Mouse (Mus musculus) T-helper 1 cell (primary cell): ENCODE measurements around the gene Xlr3a.
"Not testable (repeated sequence)": the region's sequence is repeated elsewhere in the genome, so short reads cannot be mapped to it uniquely, and the experiment has no call there.

Experiments used
- in situ Hi-C: fragments of 300-600 bp; cut with MboI, MseI; formaldehyde crosslinking; loops from one replicate; pipeline ENCODE4 v1.15.1; 2025; ENCODE audit warnings: high pct_unique_total_duplicates

Gene Xlr3a

DNA sequence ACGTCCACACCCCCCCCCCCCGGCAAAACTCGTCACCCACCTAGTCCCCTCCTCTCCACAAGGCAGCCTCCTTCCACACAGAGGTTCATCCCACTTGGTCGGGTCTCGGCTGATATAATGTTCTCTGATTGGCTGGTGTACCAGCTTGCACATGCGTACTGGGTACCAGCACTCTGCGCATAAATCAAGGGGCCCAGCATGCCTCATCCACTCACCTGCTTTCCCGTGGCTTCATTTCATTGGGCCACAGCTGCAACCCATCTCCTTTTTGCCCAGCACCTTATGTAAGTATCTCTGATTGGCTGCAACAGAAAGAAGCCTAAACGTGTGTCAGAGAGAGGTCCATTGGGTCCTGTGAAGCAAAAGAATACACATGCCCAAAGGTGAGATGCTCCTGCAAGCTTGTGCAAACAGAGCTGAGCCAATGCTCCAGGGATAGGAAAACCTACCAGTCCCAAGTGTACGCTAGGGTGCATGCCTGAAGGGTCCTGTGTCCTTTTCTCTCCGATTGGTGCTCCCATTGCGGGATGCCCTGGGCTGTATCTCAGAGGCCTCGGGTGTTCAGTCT lies at the start of gene Xlr3a:
Gene Xlr3a (minus strand): TSS at position 155 of the 568 bp plus-strand sequence.
- in situ Hi-C loops: loop anchor here (5.0 to 10.0 kb wide), 2 partner anchors 1598 to 1810 kb away; no protein-coding TSS in a partner anchor

DNA sequence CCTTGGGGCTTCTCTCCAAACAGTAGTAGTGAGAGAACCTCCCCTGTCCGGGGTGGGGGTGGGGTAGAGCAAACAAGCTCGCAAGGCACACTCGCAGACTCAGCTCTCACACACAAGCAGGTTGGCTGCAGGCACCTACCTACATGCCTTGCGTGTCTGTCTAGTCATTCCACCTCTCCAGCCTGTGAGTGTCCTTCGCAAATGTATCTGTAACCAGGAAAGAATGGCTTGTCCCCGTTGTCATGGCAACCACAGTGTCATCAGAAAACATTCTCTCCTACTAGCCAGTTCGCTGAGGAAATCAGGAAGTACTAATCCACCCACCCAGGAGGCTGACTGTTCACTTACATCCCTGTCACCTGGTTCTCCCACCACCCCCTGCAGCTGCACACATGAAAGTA lies 46.3 kb upstream of the Xlr3a start:
- in situ Hi-C loops: not testable (repeated sequence)

DNA sequence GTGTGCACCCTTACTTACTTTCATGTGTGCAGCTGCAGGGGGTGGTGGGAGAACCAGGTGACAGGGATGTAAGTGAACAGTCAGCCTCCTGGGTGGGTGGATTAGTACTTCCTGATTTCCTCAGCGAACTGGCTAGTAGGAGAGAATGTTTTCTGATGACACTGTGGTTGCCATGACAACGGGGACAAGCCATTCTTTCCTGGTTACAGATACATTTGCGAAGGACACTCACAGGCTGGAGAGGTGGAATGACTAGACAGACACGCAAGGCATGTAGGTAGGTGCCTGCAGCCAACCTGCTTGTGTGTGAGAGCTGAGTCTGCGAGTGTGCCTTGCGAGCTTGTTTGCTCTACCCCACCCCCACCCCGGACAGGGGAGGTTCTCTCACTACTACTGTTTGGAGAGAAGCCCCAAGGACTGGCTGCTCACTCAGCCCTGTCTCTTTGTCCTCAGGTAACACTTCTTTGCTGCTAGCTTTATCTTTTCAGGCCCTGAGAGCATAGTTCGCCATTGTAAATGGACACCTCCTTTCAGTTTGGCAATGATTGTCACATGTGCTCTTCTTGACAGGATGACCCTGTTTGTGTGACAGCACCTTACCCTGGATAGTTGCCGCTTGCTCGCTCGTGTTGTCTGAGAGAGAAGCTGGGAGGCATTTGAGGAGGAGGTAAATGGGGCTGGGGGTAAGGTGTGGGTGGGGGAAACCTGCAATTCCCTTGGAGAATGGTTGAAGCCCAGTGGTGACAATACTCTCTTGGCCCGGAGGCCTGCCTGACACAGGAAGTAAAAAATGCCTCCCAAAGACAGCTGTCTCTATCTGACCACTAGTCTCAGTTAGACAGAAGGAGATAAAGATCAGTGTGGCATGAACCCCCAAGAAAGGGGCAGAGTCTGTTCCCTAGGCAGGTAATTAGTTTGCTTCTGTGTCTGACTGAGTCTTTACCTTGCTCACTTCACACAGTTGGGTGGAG lies 26.2 kb upstream of the Xlr3a start:
- in situ Hi-C loops: not testable (repeated sequence)

DNA sequence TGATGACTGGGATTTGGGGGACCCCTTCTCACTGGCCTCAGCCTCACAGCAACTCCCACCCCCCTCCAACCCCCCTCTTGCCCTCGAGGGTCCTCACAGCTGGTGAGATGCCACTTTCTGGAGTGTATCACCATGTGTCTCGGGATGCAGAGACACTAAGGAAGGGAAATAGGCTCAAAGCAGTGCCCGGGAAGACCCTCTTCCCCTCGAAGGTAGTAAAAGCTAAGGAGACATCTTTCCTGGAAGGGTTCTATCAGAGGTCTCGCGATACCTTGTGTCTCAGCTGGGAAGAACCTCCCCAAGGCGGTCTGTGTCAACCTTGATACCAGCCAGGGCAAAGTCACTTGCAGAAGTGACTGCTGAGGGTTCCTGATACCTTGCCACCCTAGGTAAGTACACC lies 19.9 kb upstream of the Xlr3a start, which contains the start of gene Gm14685:
Gene Gm14685 (plus strand): TSS at position 301 of the 400 bp plus-strand sequence.
- in situ Hi-C loops: not testable (repeated sequence)

DNA sequence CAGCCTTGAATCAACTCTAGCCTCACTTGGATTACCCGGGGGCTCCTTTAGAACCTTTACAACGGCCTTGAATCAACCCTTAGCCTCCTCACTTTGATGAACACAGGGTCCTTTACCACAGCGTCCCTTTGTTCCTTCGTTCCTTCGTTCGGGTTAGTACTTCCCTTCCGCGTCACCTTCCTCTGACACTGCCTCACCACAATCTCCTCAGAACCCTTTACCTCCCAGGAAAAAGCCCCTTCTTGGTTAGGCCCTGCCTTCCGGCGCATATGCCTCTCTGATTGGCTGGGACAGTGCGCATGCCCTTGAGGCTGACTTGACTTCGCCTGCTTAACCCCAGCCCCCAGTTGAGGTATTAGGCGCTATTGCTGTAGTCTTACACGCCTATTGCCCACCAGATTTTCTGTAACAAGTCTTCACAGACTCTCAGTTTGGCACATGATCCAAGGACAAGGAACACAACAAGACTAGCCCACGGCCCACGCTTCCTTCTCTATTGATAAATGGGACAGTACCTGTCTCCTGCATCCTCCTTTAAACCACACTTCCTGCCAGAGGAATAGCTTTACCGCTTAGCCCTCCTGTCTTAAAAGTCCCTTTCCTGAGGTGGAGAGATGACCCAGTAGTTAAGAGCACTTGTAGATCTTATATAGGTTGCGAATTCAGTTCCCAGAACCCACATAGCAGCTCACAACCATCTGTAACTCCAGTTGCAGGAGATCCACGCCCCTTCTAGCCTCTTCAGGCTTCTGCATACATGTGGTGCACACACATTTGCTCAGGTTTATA lies 14.4 kb downstream of the Xlr3a start, which contains the start of gene Xlr4a:
Gene Xlr4a (minus strand): TSS at position 212 of the 789 bp plus-strand sequence.
- in situ Hi-C loops: loop anchor here (5.0 kb wide), 1 partner anchor 1645 kb away; no protein-coding TSS in a partner anchor

DNA sequence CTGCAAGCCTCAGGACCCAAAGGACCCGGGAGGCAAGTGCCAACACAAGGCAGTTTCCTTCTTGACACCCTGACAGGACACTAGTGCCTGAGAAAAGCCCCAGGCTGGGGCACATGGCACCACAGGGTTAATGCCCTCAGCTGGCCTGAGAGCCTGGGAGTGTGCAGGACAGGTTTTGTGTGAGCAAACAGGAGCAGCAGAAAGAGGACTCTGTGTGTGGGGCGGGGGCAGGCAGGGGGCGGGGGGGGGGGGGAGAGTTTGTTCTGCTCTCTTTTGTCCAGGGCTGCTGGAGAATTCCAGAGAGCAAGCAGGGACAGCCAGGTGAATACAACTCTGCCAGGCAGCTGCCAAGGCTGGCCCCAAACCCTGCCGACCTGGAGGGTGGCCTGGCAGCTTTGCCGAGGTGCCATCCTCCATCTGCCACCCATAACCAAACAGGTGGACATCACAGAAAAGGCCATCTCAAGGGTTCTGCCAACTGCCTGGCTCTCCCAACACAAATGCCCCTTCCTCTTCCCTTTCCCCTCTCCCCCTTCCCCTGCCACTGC lies 30.1 kb downstream of the Xlr3a start:
- in situ Hi-C loops: not testable (repeated sequence)

DNA sequence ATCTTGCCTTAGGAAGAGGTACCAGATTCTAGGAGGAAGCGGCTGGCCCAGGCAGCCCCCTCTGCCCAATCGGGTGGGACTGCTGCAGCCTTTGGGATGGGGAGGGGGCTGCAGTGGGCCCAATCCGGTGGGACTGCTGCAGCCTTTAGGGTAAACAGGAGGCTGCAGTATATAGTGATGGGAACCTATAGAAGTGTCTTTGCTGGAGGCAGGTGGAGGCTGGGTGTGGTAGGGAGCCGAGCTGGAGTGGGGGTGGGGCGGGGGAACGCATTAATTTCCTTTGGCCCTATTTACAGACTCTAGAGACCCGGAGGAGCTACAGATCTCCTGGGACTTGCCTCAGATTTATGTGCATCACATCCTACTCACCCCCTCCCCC lies 32.5 kb downstream of the Xlr3a start, which contains the start of gene Pnma3:
Gene Pnma3 (plus strand): TSS at position 373 of the 379 bp plus-strand sequence.
- in situ Hi-C loops: no loop called here

DNA sequence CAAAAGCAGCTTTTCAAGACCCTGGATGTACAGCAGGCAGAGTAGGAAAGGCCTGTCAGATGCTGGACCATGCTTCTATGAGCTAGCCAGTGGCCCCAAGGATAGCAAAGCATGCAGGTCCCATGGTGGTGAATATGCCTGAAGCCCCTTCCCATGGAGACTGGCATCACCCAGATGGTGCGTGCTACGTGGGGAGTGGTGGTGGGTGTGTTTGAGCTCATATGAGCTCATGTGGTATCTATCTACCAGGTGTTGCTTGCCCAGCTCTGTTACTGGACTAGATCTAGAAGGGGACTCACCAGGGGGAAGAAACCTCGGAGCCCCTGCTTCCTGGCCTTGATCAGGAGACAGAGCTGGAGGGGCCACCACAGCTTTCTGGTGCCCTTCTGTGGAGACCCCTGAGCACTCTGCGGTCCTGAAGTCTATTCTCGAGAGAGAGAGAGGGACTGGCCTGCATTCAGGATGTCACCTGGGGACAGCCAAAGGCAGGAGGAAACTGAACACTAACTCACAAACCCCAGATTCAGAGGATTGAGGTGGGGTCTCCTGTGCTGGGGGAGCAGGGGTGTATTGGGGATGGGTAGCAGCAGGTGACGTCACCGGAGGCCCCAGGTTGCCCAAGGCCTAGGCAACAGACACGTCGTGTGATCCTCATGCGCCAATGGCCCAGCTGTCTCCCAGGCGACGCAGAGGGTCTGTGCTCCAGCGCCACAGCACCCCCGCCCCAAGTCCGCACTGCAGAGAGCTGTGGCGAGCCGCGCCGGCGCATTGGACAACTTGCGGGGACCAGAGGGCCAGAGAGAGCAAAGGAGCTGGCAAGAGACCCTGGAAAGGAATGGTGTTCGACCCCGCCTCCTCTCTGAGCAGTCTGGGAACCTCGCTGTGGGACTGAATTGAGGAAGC lies 33.1 kb downstream of the Xlr3a start:
- in situ Hi-C loops: no loop called here

DNA sequence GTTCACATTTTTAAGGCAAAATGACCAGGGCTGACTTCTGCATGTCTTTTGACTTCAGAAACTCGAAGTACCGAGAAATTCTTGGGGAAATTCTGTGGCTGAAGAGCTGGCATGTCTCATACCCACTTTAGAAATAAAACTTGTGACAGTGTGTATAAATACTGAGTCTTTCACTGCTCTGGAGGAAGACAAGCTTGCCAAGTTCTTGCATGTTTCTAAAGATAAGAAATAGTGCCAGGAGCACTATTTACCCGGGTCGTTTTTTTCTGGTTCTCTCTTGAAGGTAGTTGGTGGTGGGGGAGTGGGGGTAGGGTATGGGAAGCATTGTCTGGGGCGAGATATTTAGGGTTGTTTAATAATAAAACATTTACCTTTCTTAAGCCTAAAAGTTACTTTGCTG lies 34.6 kb downstream of the Xlr3a start:
- in situ Hi-C loops: no loop called here

DNA sequence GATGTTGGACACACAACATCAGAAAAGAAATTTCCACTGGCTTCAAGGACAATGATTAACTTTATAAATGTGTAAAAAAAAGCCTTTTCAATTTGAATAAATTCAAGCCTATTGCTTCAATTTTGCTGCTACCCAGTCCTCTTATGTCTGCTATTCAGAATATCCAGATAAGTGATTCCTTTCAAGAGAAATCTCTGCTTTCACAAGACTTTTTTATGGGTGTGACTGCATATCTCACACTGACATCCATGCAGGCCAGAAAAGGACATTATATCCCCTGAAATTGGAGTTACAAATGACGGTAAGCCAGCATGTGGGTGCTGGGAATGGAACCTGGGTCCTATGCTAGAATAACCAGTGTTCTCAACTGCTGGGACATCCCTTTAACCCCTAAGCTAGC lies 35.4 kb downstream of the Xlr3a start:
- in situ Hi-C loops: no loop called here

DNA sequence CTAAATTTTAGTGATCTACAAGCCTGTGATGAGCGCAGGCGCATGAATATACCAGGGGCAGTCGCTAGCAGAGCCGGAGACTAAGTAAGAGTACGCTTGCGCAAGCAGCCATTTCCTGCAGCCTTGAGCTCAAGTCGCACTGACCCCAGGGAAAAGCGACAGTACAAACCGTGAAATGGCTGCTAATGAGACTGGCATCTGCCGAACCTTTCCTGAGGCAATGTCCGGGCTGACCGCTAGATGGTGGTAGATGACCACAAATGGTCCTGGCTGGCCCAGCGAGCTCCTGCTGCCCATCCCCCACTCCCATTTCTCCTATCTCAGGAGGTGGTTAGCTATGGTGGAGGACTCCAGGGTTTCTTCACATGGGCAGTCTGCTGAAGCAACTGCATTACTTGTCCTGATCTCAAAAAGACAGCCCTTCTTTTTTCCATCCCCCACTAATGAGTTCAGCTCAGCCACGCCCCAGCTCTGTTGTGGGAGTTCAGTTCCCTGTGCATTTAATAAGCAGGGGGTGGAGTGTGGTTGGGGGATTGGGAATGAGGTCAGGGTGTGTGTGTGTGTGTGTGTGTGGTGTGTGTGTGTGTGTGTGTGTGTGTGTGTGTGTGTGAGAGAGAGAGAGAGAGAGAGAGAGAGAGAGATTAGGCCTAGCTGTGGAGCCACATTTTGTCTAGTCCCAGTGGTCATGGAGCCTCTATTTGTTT lies 42.9 kb downstream of the Xlr3a start:
- in situ Hi-C loops: loop anchor here (5.0 kb wide), 1 partner anchor 343 kb away; the partner anchor contains the start of gene Gm18336

DNA sequence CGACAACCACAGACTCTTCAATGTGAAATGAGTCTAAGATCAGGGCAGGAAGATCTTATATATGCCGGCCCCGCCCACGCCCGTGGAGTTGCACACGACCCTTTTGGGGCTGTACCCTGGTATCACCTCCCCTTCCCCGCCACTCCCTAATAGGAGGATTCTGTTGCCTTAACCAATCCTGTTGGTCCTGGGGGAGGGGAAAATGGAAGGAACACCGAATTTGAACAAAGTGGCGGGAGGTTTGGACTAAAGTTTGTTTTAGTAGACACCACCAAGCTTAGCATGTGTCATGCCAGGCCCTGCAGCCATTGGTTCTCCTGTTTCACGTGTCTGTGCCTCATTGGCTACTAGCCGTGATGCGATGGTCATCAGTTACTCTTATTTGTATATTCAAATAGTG lies 57.2 kb downstream of the Xlr3a start:
- in situ Hi-C loops: no loop called here

DNA sequence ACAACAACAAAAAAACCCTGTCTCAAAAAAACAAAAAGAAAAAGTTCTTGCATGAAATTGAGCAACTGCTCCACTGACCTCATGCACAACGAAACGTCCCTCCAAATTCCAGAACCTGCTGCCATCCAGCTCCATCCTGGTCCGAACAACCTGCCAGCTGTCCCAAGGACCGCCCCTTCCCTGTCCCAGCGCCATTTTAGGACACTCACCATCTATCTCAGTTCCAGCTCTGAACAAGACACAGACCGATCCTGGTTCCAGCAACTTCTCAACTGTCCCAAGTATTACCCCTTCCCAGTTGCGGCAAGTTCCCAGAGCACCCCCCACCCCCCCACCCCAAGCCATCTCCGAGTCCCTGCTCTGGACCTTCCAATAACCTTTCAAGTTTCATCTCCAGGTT lies 58.1 kb downstream of the Xlr3a start:
- in situ Hi-C loops: no loop called here

DNA sequence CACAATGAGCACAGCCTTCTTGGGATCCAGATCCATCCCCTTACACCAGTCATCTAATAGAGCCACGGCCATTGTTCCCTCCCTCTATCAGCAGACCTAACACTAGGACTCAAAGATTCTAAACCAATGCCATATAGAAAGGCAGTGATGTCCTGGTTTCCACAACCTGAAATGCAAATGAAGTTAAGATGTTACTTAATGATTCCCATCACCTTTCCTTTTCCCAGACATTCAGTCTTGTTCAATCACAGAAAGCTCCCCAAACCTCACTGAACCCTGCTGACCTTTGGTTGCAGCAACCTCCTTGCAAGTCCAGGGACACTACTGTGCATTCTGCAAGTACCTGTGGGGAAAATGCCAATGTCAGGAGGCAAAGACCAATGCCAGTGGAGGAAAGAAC lies 59.9 kb downstream of the Xlr3a start, which contains the start of gene Pnma5:
Gene Pnma5 (minus strand): TSS at position 101 of the 400 bp plus-strand sequence.
- in situ Hi-C loops: no loop called here
